Mouse (Mus musculus) lung, embryonic 15.5 days (tissue): ENCODE data around the gene Unkl. TPM values are rescaled to one million over a fixed set of nuclear protein-coding genes. Genes with fewer than 3 reads are reported as not detected.

ENCODE experiments used
- ATAC-seq: fragments of 200-750 bp; cut with Nextera tagmentation; 2 replicates; pipeline ENCODE4 v1.8.0; 2017; ENCODE audit warnings: moderate number of reproducible peaks, borderline replicate concordance; ENCODE audit not compliant: low FRiP score, low TSS enrichment; ENCODE audit errors: extremely low read depth
- H3K27ac ChIP-seq: fragments of 300-500 bp; sonication (generic); 2 replicates; pipeline ENCODE4 v1.5.1; 2015; ENCODE audit warnings: moderate library complexity, mild to moderate bottlenecking, inconsistent platforms
- H3K27me3 ChIP-seq: fragments of 300-500 bp; sonication (generic); 2 replicates; pipeline ENCODE4 v1.6.1; 2015; ENCODE audit warnings: inconsistent platforms
- H3K36me3 ChIP-seq: fragments of 300-500 bp; sonication (generic); 2 replicates; pipeline ENCODE4 v1.6.1; 2015; ENCODE audit warnings: inconsistent platforms
- H3K4me1 ChIP-seq: fragments of 300-500 bp; sonication (generic); 2 replicates; pipeline ENCODE4 v1.6.1; 2015; ENCODE audit warnings: inconsistent platforms
- H3K4me2 ChIP-seq: fragments of 300-500 bp; sonication (generic); 2 replicates; pipeline ENCODE4 v1.6.1; 2015; ENCODE audit warnings: inconsistent platforms, mild to moderate bottlenecking, moderate library complexity
- H3K4me3 ChIP-seq: fragments of 300-500 bp; sonication (generic); 2 replicates; pipeline ENCODE4 v1.5.1; 2015; ENCODE audit warnings: mild to moderate bottlenecking, inconsistent platforms
- H3K9ac ChIP-seq: fragments of 300-500 bp; sonication (generic); 2 replicates; pipeline ENCODE4 v1.6.1; 2015; ENCODE audit warnings: inconsistent platforms
- H3K9me3 ChIP-seq: fragments of 300-500 bp; sonication (generic); 2 replicates; pipeline ENCODE4 v1.6.1; 2016; ENCODE audit warnings: inconsistent platforms
- WGBS: fragments of 180-500 bp; shearing (Covaris S2); methylation state at CpG from one replicate; pipeline ENCODE4 v1.1.7; 2015; 5-methylcytosine and 5-hydroxymethylcytosine counted together
- polyA plus RNA-seq: library from polyadenylated mRNA; unstranded; fragments of >200 nt; fragmentation: Nextera tagmentation; extraction: Ambion mirVana; gene quantifications from 2 replicates; pipeline ENCODE4 v1.2.1, GENCODE M21; 2015

The Unkl gene
- polyA plus RNA-seq, 1 experiment from 2014 or later = 8.6 TPM

GRCm38 (mm10) chr17:25184129-25184691 is 4.0 kb upstream of the Unkl start, which contains the start of gene BC003965:
BC003965 (plus strand) TSS chr17:25184554.
- WGBS = under 1% methylated on average over 50 of the region's 50 CpGs
- H3K9me3 ChIP-seq = no peaks in the 10 kb centered on the region
- peak within 1 kb of the TSS; percentile 92 for H3K27ac ChIP-seq
- peaks cover 22% of the 10 kb centered on the region for H3K4me1 ChIP-seq
- peak within 1 kb of the TSS; percentile 75 for H3K9ac ChIP-seq
- H3K36me3 ChIP-seq = no peaks in the 10 kb centered on the region
- ATAC-seq = peak; percentile 82
- H3K27me3 ChIP-seq = no peaks in the 10 kb centered on the region
- peak within 1 kb of the TSS; percentile 84 for H3K4me2 ChIP-seq
- H3K4me3 ChIP-seq = peak within 1 kb of the TSS; percentile 69

- Histone ChIP-seq H3K27ac (no peak overlapping the region), H3K4me1 (peaks cover 30% of the 10 kb centered on the region), H3K9me3 (no peaks in the 10 kb centered on the region), H3K27me3 (no peaks in the 10 kb centered on the region), H3K9ac (peak overlapping the region; percentile 65), H3K4me3 (peak overlapping the region; percentile 69), H3K36me3 (no peaks in the 10 kb centered on the region), H3K4me2 (peak overlapping the region; percentile 84)
- ATAC-seq = no peak; the same call in 1 of the 2 replicates
- WGBS = 6% methylated on average over 17 of the region's 17 CpGs
Observed at GRCm38 (mm10) chr17:25184961-25185360, 3.2 kb upstream of the Unkl start.

- no peak for ATAC-seq
- peaks cover 9% of the 10 kb centered on the region; the same call in 1 of the 2 replicates for H3K36me3 ChIP-seq
- WGBS = 4% methylated on average over 11 of the region's 11 CpGs
- peaks cover 32% of the 10 kb centered on the region for H3K4me1 ChIP-seq
- H3K9ac ChIP-seq = peak overlapping the region; percentile 88
- H3K27ac ChIP-seq = peak overlapping the region; percentile 83
- peak overlapping the region; percentile 95 for H3K4me3 ChIP-seq
- no peaks in the 10 kb centered on the region for H3K9me3 ChIP-seq
- H3K27me3 ChIP-seq = no peaks in the 10 kb centered on the region
- peak overlapping the region; percentile 84 for H3K4me2 ChIP-seq
Observed at GRCm38 (mm10) chr17:25187784-25188149, 430 bp upstream of the Unkl start.

GRCm38 (mm10) chr17:25189091-25189490 is 894 bp downstream of the Unkl start:
- no peaks in the 10 kb centered on the region for H3K27me3 ChIP-seq
- peaks cover 12% of the 10 kb centered on the region; the same call in 1 of the 2 replicates for H3K36me3 ChIP-seq
- peaks cover 25% of the 10 kb centered on the region for H3K4me1 ChIP-seq
- WGBS = 4% methylated on average over 16 of the region's 16 CpGs
- ATAC-seq = no peak
- no peak overlapping the region for H3K27ac ChIP-seq
- H3K9me3 ChIP-seq = no peaks in the 10 kb centered on the region
- peak overlapping the region; percentile 84 for H3K4me2 ChIP-seq
- peak overlapping the region; percentile 95 for H3K4me3 ChIP-seq
- H3K9ac ChIP-seq = peak overlapping the region; percentile 88

DNA sequence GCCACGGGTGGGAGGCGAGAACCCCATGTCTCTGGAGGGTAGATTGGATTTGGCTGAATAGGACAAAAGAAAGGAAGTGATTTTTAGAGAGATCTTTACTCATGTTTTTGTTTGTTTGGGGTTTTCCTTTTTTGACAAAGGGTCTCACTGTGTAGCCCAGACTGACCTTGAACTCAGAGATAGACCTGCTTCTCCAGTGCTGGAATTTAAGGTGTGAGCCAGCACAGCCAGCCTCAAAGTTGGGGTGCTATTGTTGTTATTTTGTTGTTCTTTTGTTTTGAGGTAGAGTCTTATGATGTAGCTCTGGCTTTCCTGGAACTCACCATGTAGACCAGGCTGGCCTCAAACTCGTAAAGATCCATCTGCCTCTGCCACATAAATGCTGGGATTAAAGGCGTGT is 14.2 kb downstream of the Unkl start:
- Histone ChIP-seq H3K4me3 (no peak overlapping the region), H3K4me1 (no peaks in the 10 kb centered on the region), H3K27ac (no peak overlapping the region), H3K9me3 (no peaks in the 10 kb centered on the region), H3K4me2 (no peak overlapping the region), H3K9ac (no peak overlapping the region), H3K36me3 (peaks cover 60% of the 10 kb centered on the region), H3K27me3 (no peaks in the 10 kb centered on the region)
- ATAC-seq = no peak
- 92% methylated on average over 4 of the region's 4 CpGs for WGBS

DNA sequence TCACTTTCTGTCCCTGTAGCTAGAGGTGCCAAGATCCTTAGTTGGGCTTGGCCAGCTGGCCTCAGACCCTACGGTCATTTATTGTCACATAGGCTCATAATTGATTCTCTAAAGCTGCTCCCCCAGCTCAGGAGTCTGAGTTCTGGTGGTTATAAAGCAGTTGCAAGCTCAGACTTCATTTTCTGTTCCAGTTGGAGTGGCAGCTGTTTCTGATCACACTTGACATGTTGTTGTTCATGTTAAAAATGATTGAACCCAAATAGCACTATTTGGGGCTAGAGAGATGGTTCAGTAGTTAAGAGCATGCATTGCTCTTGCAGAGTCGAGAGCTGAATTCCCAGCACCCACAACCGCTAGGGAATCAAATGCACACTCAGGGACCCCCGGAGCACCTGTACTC is 21.8 kb downstream of the Unkl start:
- 90% methylated on average over 4 of the region's 4 CpGs for WGBS

GRCm38 (mm10) chr17:25210680-25211466 is 22.7 kb downstream of the Unkl start:
- Histone ChIP-seq H3K36me3 (peaks cover 85% of the 10 kb centered on the region), H3K4me1 (no peaks in the 10 kb centered on the region), H3K27ac (no peak overlapping the region), H3K4me2 (no peak overlapping the region), H3K9me3 (no peaks in the 10 kb centered on the region), H3K27me3 (no peaks in the 10 kb centered on the region), H3K4me3 (no peak overlapping the region), H3K9ac (no peak overlapping the region)
- ATAC-seq = no peak
- 77% methylated on average over 15 of the region's 15 CpGs for WGBS

More for the DNA sequence above, 21.8 kb downstream of the Unkl start:
- Histone ChIP-seq H3K4me3 (no peak overlapping the region), H3K27ac (no peak overlapping the region), H3K36me3 (peaks cover 85% of the 10 kb centered on the region), H3K27me3 (no peaks in the 10 kb centered on the region), H3K9me3 (no peaks in the 10 kb centered on the region), H3K9ac (no peak overlapping the region), H3K4me1 (no peaks in the 10 kb centered on the region), H3K4me2 (no peak overlapping the region)
- ATAC-seq = no peak

- Histone ChIP-seq H3K4me3 (no peak overlapping the region), H3K27ac (no peak overlapping the region), H3K9me3 (no peaks in the 10 kb centered on the region), H3K27me3 (no peaks in the 10 kb centered on the region), H3K4me1 (no peaks in the 10 kb centered on the region), H3K9ac (no peak overlapping the region), H3K36me3 (peaks cover 87% of the 10 kb centered on the region), H3K4me2 (no peak overlapping the region)
- no peak for ATAC-seq
- 77% methylated on average over 4 of the region's 4 CpGs for WGBS
Observed at GRCm38 (mm10) chr17:25211705-25212104, 23.5 kb downstream of the Unkl start.

- no peak overlapping the region for H3K4me3 ChIP-seq
- no peaks in the 10 kb centered on the region for H3K27me3 ChIP-seq
- no peaks in the 10 kb centered on the region for H3K9me3 ChIP-seq
- no peak for ATAC-seq
- WGBS = 79% methylated on average over 3 of the region's 3 CpGs
- no peaks in the 10 kb centered on the region for H3K4me1 ChIP-seq
- no peak overlapping the region for H3K4me2 ChIP-seq
- H3K9ac ChIP-seq = no peak overlapping the region
- no peak overlapping the region for H3K27ac ChIP-seq
- H3K36me3 ChIP-seq = peaks cover 73% of the 10 kb centered on the region
Observed at GRCm38 (mm10) chr17:25215431-25215830, 27.2 kb downstream of the Unkl start.

DNA sequence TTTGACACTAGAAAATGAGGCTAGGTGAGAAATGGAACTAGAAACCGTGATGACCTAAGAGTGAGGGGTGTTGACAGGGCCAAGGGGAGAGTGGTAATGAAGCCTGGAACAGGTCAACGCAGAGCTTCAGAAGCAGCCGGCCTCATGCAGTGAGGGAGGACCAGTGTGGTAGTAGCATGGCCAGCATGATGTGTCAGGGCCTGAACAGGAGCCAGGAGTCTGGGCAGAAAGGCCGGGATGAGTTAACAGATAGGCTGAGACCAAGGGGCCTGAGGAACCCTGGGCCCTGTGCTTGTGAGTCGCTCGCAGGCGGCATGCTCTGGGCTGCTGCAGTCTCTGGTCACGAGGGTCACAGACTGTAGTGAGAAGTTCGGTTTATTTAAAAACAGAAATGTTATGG is 30.8 kb downstream of the Unkl start:
- 90% methylated on average over 9 of the region's 9 CpGs for WGBS
- Histone ChIP-seq H3K36me3 (peaks cover 46% of the 10 kb centered on the region), H3K4me1 (no peaks in the 10 kb centered on the region; the same call in 1 of the 2 replicates), H3K27ac (no peak overlapping the region), H3K9me3 (no peaks in the 10 kb centered on the region), H3K9ac (no peak overlapping the region), H3K4me3 (no peak overlapping the region), H3K4me2 (no peak overlapping the region), H3K27me3 (no peaks in the 10 kb centered on the region)
- ATAC-seq = no peak

DNA sequence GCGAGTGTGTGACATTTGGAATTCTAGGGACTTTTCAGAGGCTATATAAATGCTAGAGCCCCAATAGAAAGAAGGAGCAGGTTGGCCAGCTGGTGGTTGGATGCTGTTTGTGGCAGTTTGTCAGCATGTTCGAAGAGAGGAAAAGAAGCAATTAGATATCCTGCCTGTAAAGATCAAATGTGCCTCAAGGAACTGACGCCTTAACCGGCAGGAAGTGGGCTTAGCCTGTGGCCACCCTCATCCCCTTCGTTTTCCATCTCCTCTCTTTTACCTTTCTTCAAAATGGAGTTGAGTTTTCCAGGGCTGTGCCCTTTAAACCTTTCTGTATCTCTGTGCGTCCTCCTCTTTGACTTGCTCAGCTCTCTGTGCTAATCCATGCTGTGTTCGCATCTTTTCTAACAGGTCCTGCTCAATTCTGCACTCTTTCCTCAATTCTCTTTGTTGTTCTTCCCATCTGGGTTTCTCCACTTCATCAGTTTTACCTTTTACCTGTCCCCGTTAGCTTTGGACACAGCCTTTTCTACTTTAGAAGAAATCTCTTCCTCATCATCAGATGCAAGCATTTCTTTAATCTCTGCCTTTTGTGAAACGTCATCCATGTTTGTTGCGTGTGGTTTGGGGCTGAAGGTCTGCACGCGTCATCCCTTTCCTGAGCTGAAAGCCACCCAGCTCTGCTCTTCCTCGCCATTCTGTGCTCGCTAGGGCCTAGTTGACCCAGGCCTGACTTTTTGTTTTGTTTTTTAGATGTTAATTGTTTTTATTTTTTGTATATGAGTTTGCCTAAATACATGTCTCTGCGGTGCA is 31.5 kb downstream of the Unkl start:
- H3K9me3 ChIP-seq = no peaks in the 10 kb centered on the region
- no peak for ATAC-seq
- no peak overlapping the region for H3K9ac ChIP-seq
- no peaks in the 10 kb centered on the region for H3K27me3 ChIP-seq
- H3K4me1 ChIP-seq = no peaks in the 10 kb centered on the region; the same call in 1 of the 2 replicates
- no peak overlapping the region for H3K4me3 ChIP-seq
- H3K4me2 ChIP-seq = no peak overlapping the region
- peaks cover 39% of the 10 kb centered on the region for H3K36me3 ChIP-seq
- no peak overlapping the region for H3K27ac ChIP-seq
- WGBS = 91% methylated on average over 15 of the region's 15 CpGs
